Mouse (Mus musculus) heart, postnatal 0 days (tissue): Measurements from ENCODE around the gene Eya2.

ENCODE experiments used
- CTCF ChIP-seq: IDR thresholded peaks from 2 replicates; pipeline ENCODE4 v1.5.1; 2016; ENCODE audit warnings: antibody characterized with exemption, control low read depth, low read depth
- EP300 ChIP-seq: IDR thresholded peaks from 2 replicates; pipeline ENCODE4 v1.6.1; 2016; ENCODE audit warnings: antibody characterized with exemption, low read depth

- TF ChIP-seq EP300, result no peak
- TF ChIP-seq CTCF, result no peak
Observed at GRCm38 (mm10) chr2:165745306-165746098, 150.7 kb downstream of the Eya2 start.
